Mouse (Mus musculus) brain, embryonic 14.5 days (tissue): ENCODE data around the gene Tmem121b.

ENCODE experiments used
- CTCF ChIP-seq: fragments of 200-500 bp; IDR thresholded peaks from 2 replicates; pipeline ENCODE4 v1.5.1; 2012; ENCODE audit warnings: inconsistent platforms, mild to moderate bottlenecking, moderate library complexity, borderline replicate concordance; ENCODE audit not compliant: insufficient read depth, insufficient read length; ENCODE audit errors: extremely low read depth
- POLR2A ChIP-seq: fragments of 200-500 bp; IDR thresholded peaks from 2 replicates; pipeline ENCODE4 v1.6.1; 2012; ENCODE audit warnings: mild to moderate bottlenecking, inconsistent platforms, borderline replicate concordance; ENCODE audit not compliant: poor library complexity, insufficient read depth, insufficient read length, severe bottlenecking; ENCODE audit errors: extremely low read depth

- TF ChIP-seq POLR2A (no peak), CTCF (no peak)
Observed at GRCm38 (mm10) chr6:120541386-120541785, 47.8 kb upstream of the Tmem121b start.
